Mouse (Mus musculus) frontal cortex, adult (tissue): ENCODE results near the gene Slc9a2.
"Not testable (repeated sequence)": the region's sequence is repeated elsewhere in the genome, so short reads cannot be mapped to it uniquely, and the experiment has no call there.

Experiments
- ATAC-seq: cut with Nextera tagmentation; 2 replicates; pipeline ENCODE4 v1.9.2; 2017; ENCODE audit warnings: mild to moderate bottlenecking, moderate library complexity, mixed read lengths; ENCODE audit not compliant: low TSS enrichment

The Slc9a2 gene

DNA sequence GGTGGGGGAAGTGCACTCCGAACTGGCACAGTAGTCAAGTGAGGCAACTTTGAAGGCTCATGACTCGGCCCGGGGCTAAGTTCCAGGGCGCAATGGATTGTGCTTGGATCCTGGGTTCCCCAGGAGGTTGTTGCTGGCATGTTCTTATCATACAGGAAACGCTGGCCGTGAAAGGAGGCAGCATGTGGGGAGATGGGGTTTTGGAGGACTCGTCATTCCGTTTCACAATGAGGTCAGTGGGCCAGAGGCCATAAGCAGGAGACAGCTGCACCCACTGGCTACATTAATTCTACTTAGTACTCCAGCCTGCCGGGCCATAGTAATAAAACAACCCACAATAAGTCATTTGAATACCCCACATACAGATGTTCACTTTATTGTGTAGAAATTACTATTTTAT, 34.6 kb downstream of the Slc9a2 start:
- no peak for ATAC-seq

DNA sequence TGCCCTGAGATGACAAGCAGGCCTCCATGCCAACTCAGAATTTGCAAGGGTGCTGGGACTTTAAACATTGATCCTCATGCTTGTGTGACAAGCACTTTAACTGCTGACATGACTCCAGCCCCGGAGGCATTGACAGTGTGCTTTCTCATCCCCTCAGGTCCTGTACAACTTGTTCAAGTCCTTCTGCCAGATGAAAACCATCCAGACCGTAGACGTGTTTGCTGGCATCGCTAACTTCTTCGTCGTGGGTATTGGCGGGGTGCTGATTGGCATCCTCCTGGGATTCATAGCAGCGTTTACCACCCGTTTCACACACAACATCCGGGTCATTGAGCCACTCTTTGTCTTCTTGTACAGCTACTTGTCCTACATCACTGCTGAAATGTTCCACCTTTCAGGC, 45.7 kb downstream of the Slc9a2 start:
- no peak for ATAC-seq

DNA sequence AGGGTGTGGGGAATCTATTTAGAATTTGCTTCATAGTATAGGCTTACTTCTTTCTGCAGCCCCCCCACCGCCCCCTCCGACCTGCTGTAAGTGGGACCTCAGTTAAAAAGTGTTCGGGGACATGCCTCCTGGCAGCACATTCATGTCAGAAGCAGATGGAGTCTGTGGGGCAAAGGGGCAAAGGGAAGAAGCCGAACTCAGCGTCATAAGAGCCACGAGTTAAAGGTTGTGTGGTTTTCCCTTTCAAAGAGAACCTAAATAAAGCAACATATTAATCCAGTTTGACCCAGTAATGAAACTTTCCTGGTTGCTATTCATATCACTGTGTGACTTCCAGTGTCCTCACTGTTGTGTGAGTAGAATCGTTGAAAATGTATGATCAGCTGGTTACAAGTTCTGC, 47.0 kb downstream of the Slc9a2 start:
- ATAC-seq, result no peak

DNA sequence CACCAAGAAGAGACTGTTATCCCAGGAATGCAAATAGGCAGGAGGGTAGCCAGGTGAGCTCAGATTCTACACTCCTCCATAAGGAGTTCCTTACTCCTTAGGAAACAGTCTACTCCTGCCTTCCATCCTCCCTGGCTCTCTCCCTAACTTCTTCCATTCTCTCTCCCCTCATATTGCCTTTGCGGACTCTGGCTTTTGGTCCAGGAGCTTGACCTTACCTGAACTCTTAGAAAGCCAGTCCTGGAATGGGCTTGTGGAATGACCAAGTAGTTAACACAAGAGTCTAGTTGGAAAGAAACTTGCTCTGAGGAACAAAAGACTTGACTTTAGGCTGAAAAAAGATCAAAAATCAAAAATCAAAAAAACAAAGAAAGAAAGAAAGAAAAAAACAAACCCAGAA, 48.3 kb downstream of the Slc9a2 start:
- ATAC-seq, result no peak

DNA sequence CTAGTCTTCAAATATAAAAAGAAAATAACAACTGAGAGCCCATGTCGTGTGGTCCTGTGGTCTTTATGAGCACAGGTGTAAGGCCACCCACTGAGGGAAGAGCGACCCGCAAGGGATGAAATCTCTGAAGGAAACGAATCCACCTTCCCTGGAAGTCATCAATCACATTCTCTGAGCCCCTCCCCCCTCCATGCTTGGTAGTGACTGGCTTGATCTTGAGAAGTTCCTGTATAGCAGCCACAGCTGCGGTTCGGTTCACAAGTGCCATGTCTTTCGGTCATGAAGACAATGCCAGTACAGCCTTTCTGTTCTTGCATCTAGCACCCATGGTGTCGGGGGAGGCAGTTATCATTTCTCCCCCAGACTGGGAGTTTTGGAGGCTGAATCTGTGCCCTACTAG, 57.3 kb downstream of the Slc9a2 start:
- no peak for ATAC-seq

DNA sequence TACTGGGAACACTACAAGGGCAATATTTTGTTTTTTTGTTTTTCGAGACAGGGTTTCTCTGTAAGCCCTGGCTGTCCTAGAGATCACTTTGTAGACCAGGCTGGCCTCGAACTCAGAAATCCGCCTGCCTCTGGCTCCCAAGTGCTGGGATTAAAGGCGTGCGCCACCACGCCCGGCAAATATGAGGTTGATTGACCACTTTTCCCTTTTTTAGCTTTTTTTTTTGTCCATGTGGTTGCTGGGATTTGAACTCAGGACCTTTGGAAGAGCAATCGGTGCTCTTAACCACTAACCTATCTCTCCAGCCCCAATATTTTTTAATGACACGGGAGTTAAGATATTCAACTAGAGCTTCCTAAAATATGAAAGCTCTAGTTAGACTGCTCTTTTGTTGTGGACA, 57.9 kb downstream of the Slc9a2 start:
- ATAC-seq, result not testable (repeated sequence)

DNA sequence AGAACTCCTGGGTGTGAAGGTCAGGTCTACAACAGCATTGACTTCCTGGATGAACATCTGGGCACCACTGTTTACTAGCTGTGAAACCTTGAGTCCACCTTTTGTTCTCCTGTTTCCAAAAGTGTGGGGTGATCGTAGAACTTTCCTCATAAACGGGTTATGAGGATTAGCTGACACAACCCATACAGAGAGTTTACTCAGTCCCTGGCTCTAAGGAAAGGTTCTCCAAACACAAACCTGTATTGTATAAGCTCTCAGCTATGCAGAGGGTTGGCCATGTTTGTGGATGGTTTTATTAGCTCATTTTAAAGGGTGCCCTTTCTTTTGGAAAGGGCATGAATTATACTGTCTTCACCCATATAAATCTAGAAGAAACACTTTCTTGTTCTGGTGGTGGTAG, 60.4 kb downstream of the Slc9a2 start:
- ATAC-seq, result no peak

DNA sequence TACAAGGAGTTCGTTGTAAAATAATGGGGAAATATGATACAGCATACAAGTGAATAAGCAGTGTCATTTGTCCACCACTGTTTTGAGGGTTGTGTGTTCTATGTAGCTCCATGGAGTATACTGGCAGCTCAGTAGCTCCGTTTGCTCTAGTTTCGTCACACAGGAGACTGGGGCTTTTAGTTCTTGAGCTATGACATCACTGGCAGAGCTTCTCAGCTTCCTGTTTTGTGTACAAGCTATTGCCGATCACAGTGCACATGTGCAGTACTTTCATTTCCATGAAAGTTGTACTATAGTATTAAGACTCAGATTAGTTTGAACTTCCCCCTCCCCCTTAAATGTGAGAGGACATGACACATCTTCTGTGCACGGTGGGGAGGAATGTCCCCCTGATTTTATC, 65.7 kb downstream of the Slc9a2 start:
- no peak for ATAC-seq

DNA sequence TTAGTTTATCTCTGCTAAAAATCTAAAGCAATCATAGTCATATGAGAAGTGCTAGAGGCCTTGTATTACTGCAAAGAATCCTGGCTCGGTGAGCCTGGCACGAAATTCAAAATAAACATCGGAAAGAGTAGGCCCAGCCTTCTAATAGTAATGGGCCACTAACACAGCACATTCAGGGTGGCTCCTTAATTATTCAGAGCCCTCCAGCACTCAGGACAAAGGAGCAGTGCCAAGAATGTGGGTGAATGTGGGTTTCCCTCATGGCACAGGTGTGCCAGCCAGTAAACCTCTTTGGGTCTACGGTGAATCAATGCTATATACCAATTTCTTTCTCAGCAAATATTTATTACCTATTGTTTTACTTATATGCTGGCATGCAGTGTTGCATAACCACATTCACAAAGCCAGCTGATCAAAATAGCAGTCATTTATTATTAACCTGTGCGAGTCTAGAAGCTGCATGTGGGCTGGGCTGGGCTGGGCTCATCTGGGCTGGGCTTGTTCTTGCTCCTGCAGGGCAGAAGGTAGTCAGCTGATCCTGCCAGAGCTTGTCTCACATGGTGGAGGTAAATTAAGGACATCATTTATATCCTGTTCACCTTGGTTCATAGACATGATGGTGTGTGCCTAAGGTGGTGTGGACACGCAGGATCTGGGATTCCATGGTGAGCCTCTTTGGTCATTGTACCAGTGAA, 79.5 kb downstream of the Slc9a2 start:
- no peak for ATAC-seq

DNA sequence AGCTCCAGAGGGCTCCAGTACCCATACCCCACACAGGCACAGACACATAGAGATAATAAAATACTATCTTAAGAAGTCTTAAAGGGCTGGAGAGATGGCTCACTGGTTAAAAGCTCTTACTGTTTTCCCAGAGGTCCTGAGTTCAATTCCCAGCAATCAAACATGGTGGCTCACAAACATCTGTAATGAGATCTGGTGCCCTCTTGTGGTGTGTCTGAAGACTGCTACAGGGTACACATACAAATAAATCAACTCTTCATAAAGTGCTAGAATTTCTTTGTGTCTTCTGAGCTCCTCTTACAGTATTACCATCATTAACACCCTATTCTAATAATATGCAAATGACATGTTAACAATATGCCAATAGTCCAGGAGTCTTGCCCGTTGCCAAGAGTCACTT, 83.7 kb downstream of the Slc9a2 start:
- no peak for ATAC-seq

DNA sequence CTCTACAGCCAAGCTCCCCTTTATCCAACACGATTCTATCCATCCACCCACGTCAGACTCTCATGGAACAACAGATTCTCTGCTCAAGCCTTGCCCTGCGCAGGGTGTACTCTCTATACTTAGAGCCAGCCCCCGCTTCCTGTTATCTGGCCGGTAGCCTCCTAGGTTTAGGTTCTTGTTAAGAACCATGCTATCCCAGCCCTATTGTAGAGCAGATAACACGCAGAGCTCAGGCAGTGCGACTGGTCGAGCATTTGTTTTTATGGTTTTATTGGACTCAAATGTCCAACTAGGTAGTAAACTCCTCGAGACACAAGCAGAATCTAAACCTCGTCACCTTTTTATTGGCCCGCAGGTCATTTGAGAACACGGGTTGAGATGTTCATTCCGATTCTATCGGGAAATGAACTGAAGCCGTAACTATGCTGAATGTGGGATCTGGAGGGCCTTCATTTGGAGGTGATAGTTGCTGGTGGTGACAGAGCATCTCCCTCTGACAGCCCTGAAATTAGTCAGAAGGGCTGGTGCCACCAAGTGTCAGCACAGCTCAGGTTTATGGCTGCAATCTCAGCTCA, 84.4 kb downstream of the Slc9a2 start:
- ATAC-seq, result no peak

DNA sequence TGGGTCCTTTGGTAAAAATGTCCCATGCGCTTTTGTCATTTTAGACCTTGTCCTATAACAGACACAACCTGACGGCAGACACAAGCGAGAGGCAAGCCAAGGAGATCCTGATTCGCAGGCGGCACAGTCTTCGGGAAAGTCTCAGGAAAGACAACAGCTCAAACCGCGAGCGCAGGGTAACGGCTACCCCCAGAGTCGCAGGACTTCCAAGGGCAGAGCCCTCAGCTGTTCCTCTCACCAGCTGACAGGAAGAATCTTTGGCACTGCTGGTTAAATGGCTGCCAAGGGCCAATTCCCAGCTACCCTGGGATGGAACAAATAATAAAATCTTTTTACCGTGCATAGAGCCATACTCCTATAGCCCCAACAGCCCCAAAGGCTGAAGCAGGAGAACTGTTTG, 85.1 kb downstream of the Slc9a2 start:
- ATAC-seq, result no peak

DNA sequence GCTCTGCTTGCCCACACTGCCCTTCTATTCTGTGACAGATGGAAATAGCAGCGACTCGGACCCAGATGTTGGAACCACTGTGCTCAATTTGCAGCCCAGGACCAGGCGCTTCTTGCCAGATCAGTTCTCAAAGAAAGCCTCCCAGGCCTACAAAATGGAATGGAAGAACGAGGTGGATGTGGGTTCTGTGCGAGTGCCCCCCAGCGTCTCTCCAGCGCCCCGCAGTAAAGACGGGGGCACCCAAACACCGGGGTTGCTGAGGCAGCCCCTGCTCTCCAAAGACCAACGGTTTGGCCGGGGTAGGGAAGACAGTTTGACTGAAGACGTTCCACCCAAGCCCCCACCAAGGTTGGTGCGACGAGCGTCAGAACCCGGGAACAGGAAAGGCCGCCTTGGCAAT, 87.2 kb downstream of the Slc9a2 start:
- ATAC-seq, result no peak

DNA sequence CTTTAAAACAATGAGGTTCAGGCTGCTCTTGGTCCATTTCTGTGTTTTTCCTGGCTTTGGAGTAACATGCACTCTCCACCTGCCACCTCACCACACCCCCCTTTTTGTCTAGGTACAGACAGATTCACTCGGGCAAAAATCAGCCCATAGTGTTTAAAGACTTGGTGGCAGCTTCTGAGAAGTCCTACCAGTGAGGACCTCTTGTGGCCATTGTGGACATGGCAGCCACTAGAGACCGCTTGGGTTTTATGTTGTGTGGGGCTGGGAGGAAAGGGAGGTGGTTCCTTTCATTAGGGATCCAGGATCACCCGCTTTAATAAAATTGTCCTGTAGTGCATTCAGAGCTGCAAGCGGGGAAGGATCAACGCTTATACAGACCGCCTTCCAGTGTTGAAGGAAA, 88.2 kb downstream of the Slc9a2 start:
- peak; percentile 90 for ATAC-seq

DNA sequence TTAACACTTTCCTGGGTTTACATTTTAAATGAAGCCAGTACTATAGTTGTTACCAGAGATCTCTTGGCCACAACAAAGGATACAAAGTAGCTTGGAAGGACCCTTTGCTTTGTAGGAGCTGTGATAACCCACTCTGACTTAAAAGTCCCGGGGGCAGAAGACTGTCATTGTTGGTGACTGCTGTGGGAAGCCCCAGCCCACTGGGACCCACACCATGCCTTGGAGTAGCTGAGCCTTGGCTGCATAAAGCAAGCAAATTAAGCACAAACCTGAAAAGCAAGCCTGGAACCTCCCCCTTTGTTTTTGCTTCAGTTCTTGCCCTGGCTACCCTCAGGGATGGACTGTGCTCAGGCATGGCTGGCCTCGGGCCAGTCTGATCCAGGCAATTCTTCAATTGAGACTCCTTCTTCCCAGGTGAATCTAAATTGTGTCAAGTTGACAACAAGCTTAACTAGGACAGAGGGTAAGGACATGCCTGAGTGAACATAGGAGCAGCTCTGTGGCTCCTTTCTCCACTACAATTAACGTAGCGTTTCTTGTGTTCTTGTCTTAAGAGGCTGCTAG, 89.0 kb downstream of the Slc9a2 start:
- no peak for ATAC-seq

DNA sequence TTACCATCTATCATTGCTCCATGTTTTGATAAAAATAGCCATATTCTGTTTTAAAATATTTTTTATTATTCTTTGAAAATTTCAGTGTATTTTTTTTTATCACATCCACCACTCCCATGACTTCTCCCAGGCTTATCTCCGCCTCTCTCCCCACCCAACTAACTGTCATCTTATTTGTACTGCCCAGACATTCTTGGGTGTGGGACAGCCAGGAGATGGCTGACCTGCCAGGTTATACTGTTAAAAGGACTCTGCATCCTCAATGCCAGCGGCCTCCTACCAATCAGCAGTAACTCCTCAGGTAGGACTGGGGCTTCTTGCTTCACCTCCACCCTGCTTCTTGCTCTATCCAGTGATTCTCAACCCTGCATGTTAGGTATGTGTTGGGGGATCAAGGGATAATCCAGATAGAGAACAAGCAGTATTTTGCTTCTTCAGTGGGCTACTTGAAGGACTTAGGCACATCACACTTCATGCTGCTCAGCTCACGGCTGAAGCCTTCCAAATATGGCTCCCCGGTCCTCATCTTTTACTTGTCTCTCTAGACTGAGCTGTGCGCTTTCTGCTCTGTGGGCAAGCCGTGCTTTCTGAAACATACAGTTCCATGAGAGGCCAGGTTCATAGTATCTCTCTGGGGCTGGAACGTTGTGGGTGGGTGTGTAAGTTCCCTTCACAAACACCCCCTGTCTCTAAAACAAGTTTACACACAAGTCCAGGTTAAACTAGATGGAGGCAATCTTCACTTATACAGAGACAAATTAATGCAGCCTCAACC, 91.0 kb downstream of the Slc9a2 start:
- no peak for ATAC-seq

DNA sequence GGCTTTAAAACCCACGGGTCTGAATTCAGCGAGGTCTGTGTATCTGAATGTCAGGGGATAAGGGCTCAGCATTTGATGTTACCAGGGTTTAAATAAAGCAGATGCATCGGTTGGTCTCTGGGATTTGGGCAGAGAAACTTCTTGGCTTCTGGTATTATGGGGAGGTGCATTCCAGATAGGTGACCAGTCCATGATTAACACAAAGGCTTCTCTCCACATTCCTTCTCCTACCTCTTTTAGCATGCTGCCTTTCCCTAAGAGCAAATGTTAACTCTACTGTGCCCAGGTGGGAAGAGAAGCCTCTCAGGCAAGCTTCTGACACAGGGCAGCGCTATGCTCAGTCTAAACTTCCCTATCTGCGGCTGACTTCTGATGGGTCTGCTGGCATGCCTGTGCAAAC, 92.9 kb downstream of the Slc9a2 start:
- no peak for ATAC-seq

DNA sequence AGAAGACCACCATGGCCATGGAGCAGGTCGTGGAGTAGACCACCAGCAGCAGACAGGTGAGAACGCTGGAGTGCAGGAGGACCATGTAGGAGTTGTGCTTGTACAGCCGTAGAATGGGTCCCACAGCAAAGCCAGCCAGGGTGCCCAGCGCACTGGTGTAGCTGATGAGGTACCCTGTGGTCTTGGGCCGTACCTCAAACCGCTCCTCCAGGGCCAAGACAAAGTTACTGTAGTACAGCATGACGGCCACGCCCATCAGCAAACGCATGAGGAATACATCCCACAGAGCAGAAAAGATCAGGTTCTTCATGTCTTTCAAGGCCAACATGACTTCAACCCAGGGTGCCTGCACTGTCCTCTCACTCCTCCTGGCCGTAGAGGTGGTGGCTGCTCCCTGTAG, 93.7 kb downstream of the Slc9a2 start:
- ATAC-seq, result no peak

DNA sequence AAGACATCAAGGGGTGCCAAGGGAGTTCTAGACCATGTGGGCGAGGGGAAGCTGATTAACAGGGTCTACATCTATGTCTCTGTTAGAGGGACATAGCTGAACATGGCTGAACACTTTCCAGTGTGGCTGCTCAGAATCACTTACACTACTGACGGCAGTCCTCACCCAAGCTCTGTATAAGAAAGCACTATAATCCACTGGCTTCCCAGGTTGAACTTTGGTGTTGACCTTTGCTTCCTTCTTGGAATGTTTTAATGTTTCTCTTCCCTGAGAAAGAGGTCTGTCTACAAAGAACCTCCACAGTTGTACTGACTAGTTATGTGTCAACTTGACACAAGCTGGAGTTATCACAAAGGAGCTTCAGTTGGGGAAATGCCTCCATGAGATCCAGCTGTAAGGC, 95.7 kb downstream of the Slc9a2 start:
- no peak for ATAC-seq

DNA sequence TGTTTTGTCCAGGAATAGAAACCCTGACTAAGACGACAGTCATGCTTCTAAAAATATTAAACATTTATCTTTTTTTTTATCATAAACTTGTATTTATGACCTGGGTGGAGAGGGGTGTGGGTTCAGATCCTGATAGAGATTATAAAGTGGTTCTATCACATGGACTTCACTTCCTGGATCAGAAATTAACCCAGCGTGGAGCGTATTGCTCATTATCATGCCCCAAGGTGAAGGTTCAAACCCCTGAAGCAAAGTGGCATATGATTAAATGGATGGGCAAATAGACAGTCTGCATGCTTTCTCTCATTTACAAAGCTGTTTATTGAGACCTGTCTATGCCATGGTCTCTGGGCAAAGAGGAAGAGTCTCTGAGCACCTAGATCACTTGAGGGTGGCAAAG, 96.4 kb downstream of the Slc9a2 start:
- ATAC-seq, result no peak

DNA sequence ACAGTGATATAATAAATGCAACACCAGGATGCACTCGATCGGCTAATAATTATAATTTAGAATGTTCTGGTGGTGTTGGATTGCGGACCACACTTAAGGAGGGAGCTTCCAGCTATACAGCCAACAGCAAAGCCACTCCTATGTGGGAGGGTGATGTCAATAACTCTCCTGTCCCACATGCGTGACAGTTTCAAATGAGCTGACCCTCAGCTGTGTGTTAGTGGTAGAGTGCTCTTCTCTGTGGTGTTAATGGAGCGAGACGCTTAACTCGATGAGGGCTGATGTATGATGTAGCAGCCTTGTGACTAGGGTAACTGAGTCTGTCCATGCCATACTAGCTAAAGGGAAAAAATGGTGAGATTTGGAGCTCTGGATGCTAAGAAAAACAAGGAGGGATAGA, 103.1 kb downstream of the Slc9a2 start:
- ATAC-seq, result no peak

DNA sequence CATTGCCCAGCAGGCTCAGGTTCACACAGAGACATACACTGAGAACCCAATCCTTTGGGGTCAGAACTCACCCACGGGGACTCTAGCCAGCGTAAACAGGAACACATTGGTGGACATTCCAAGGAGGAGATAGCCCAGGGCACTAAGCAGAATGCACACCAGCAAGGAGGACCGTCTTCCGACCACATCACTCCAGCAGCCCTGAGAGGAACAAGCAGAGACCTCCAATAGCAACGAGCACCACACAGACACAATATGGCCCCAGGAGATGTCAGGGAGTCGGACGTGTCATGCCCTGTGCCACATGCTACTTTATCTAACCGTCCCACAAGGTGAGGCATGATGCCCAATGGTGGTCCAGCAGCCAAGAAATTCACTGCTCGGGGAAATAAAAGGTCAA, 103.9 kb downstream of the Slc9a2 start:
- ATAC-seq, result no peak

DNA sequence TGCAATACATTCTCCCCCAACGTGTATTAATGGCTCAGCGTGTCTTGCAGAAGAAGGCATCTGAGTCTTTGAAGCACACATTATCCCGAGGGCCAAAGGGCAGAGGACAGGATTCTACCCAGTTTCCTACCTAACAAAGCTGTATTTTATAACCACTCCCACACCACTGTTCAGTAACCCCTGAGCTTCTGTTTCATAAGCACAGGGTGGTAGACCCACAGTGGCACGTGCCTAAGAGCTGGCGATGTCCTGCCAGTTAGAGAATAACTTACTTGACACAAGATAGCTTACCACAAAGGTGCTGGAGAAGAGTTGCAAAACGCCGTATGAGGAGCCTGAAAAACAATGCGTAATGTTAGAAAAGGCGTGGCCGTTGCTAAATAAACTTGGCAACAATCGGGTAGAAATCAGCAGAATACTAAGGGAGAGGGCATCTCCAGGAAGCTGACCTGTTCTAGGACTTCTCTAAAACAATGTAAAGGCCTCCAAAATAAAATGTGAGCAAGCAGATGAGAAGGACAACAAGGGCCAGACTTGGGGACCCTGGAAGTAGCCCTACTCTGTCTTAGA, 105.6 kb downstream of the Slc9a2 start:
- ATAC-seq, result no peak
